Mouse (Mus musculus): Measurements from ENCODE around the gene Cd247. TPM values are rescaled to one million over a fixed set of nuclear protein-coding genes. Genes with fewer than 3 reads are reported as not detected.
A peak's percentile ranks its signal among the peaks of the same experiment; 100 is the strongest.

Cd247 gene
- polyA plus RNA-seq, 1 experiment from 2014 or later: 12.8 TPM

DNA sequence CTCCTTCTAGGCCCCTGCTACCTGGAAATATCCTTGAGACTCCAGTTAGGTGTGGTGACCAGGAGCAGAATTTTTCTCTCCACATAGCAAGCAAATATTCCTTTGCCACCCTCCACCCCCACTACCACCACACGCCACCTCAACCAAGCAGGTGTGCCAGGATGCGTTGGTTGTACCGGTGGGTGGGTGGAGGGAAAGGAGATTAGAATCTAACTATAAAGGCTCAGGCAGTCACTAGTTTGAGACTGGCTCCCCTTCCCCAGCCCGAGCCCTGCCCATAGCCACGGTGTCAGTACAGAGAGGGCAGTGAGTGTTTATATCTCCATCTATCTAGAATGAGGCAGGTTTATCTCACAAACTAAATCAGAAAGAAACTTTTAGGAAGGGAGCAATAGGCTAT, 39.7 kb downstream of the Cd247 start:
- no peaks in the 10 kb centered on the region for H3K4me1 ChIP-seq (ENCODE audit: control insufficient read depth, insufficient read depth, low read length)
- no peak overlapping the region for H3K27ac ChIP-seq (ENCODE audit: low read length)
- no peaks in the 10 kb centered on the region for H3K36me3 ChIP-seq (ENCODE audit: control insufficient read depth, insufficient read depth)
- no peak overlapping the region for H3K4me3 ChIP-seq (ENCODE audit: low read length)
- ATAC-seq (replicated peaks; ENCODE audit: extremely low read depth, insufficient read depth, low FRiP score): 0 out of 2 replicates have a peak, but pooled peaks have one; percentile 53
- no peak overlapping the region for H3K4me2 ChIP-seq (ENCODE audit: low read depth, low read length)
- no peaks in the 10 kb centered on the region for H3K9me3 ChIP-seq (replicated peaks; ENCODE audit: control insufficient read depth, low read length)
- no peaks in the 10 kb centered on the region for H3K27me3 ChIP-seq (ENCODE audit: control insufficient read depth, insufficient read depth, low read length)
- 76% methylated on average over 5 of the region's 5 CpGs for WGBS
- no peak overlapping the region for H3K9ac ChIP-seq (ENCODE audit: low read length)

GRCm38 (mm10) chr1:165828615-165829014, 40.1 kb downstream of the Cd247 start:
- Histone ChIP-seq H3K4me3 (ENCODE audit: low read length) (no peak overlapping the region), H3K4me2 (ENCODE audit: low read depth, low read length) (no peak overlapping the region), H3K27me3 (ENCODE audit: control insufficient read depth, insufficient read depth, low read length) (no peaks in the 10 kb centered on the region), H3K36me3 (ENCODE audit: control insufficient read depth, insufficient read depth) (no peaks in the 10 kb centered on the region), H3K27ac (ENCODE audit: low read length) (0 out of 2 replicates have a peak overlapping the region, but pooled peaks have one; percentile 16), H3K9me3 (replicated peaks; ENCODE audit: control insufficient read depth, low read length) (no peaks in the 10 kb centered on the region), H3K4me1 (ENCODE audit: control insufficient read depth, insufficient read depth, low read length) (no peaks in the 10 kb centered on the region), H3K9ac (ENCODE audit: low read length) (no peak overlapping the region)
- WGBS: 76% methylated on average over 6 of the region's 6 CpGs
- ATAC-seq (replicated peaks; ENCODE audit: extremely low read depth, insufficient read depth, low FRiP score): 0 out of 2 replicates have a peak, but pooled peaks have one; percentile 29

DNA sequence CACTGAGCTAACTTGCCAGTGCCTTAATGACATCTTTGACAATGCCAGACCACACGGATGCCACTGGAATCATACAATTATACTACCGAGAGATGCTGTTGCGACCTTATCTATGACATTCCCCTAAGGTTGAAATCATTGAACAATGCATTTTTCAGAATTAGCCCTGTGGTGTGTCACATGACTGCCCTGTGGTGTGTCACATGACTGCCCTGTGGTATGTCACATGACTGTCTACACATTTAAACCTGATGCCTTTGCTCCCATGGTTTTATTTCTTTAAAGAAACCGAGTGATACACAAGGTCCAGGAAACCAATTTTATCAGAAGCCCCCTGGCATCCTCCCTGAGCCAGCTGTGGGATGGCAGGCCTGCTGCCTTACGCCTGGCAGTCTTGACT, 41.4 kb downstream of the Cd247 start:
- Histone ChIP-seq H3K27ac (ENCODE audit: low read length) (no peak overlapping the region), H3K36me3 (ENCODE audit: control insufficient read depth, insufficient read depth) (no peaks in the 10 kb centered on the region), H3K27me3 (ENCODE audit: control insufficient read depth, insufficient read depth, low read length) (no peaks in the 10 kb centered on the region), H3K4me1 (ENCODE audit: control insufficient read depth, insufficient read depth, low read length) (no peaks in the 10 kb centered on the region; the same call in 1 of the 2 replicates), H3K9me3 (replicated peaks; ENCODE audit: control insufficient read depth, low read length) (no peaks in the 10 kb centered on the region), H3K4me2 (ENCODE audit: low read depth, low read length) (no peak overlapping the region), H3K4me3 (ENCODE audit: low read length) (no peak overlapping the region), H3K9ac (ENCODE audit: low read length) (no peak overlapping the region)
- 78% methylated on average over 5 of the region's 5 CpGs for WGBS
- no peak for ATAC-seq (replicated peaks; ENCODE audit: extremely low read depth, insufficient read depth, low FRiP score)

- no peak overlapping the region for H3K4me3 ChIP-seq (ENCODE audit: low read length)
- H3K9me3 ChIP-seq (replicated peaks; ENCODE audit: control insufficient read depth, low read length): no peaks in the 10 kb centered on the region
- H3K27ac ChIP-seq (ENCODE audit: low read length): no peak overlapping the region
- H3K36me3 ChIP-seq (ENCODE audit: control insufficient read depth, insufficient read depth): no peaks in the 10 kb centered on the region
- peaks cover 21% of the 10 kb centered on the region for H3K4me1 ChIP-seq (ENCODE audit: control insufficient read depth, insufficient read depth, low read length)
- no peak overlapping the region for H3K4me2 ChIP-seq (ENCODE audit: low read depth, low read length)
- ATAC-seq (replicated peaks; ENCODE audit: extremely low read depth, insufficient read depth, low FRiP score): no peak
- WGBS: 30% methylated on average over 4 of the region's 4 CpGs
- no peak overlapping the region for H3K9ac ChIP-seq (ENCODE audit: low read length)
- peaks cover 2% of the 10 kb centered on the region; the same call in 1 of the 2 replicates for H3K27me3 ChIP-seq (ENCODE audit: control insufficient read depth, insufficient read depth, low read length)
These were observed 44.8 kb downstream of the Cd247 start for GRCm38 (mm10) chr1:165833244-165833643.

DNA sequence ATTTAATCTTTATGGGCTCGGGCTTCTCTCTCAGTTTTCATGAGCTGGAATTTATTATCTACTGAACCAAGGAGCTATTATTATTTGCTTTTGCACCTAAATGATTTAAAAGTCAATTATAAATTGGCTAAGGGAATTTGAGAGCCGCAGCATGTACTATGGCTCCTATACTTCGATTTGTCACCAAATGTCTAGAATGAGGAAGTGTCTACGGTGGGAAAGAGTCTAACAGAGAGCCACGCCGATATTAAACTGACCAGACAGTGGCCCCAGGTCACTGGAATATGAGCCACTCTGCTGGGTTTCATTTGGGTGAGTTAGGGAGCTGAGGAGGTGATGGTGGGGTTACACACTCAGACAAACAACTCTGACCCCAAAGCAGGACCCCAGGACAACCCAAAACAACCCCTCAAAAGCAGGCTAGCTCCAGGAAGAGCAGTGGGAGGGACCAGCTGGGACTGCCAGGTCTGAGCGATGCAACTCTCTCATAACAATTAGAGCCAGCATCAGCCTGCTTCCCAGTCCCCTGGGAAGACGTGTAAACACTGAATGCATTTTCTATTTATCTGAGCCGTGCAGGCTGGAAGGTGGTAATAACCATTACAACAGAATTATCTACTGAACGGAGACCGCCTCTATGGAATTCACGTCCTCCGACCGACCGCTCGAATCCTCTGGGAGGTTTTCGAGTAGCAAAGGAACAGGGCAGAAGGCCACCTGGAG, 45.6 kb downstream of the Cd247 start:
- peaks cover 21% of the 10 kb centered on the region for H3K4me1 ChIP-seq (ENCODE audit: control insufficient read depth, insufficient read depth, low read length)
- no peak for ATAC-seq (replicated peaks; ENCODE audit: extremely low read depth, insufficient read depth, low FRiP score)
- 40% methylated on average over 17 of the region's 17 CpGs for WGBS
- H3K9ac ChIP-seq (ENCODE audit: low read length): no peak overlapping the region
- H3K27me3 ChIP-seq (ENCODE audit: control insufficient read depth, insufficient read depth, low read length): peaks cover 2% of the 10 kb centered on the region; the same call in 1 of the 2 replicates
- no peaks in the 10 kb centered on the region for H3K9me3 ChIP-seq (replicated peaks; ENCODE audit: control insufficient read depth, low read length)
- peak overlapping the region; percentile 17 for H3K4me2 ChIP-seq (ENCODE audit: low read depth, low read length)
- no peak overlapping the region for H3K4me3 ChIP-seq (ENCODE audit: low read length)
- no peaks in the 10 kb centered on the region for H3K36me3 ChIP-seq (ENCODE audit: control insufficient read depth, insufficient read depth)
- H3K27ac ChIP-seq (ENCODE audit: low read length): no peak overlapping the region

DNA sequence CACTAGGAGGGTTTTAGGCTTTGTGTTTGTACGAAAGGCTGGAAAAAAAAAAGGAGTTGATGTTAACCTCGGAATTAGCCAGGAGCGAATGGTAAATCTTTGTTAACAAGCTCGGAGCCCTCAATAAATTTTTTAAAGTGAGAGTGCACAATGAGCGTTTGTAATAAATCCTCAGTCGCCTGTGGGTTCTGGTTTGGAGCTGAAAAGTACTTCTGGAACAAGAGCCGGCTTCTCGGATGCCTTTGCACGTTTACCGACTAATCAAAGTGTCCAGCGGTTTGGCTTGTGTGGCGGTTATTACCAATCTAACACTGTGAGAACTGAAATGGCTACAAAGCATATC, 46.1 kb downstream of the Cd247 start:
- H3K9me3 ChIP-seq (replicated peaks; ENCODE audit: control insufficient read depth, low read length): no peaks in the 10 kb centered on the region
- H3K4me3 ChIP-seq (ENCODE audit: low read length): no peak overlapping the region
- no peaks in the 10 kb centered on the region for H3K36me3 ChIP-seq (ENCODE audit: control insufficient read depth, insufficient read depth)
- peaks cover 3% of the 10 kb centered on the region; the same call in 1 of the 2 replicates for H3K27me3 ChIP-seq (ENCODE audit: control insufficient read depth, insufficient read depth, low read length)
- ATAC-seq (replicated peaks; ENCODE audit: extremely low read depth, insufficient read depth, low FRiP score): no peak
- 65% methylated on average over 12 of the region's 12 CpGs for WGBS
- H3K4me2 ChIP-seq (ENCODE audit: low read depth, low read length): peak overlapping the region; percentile 17
- no peak overlapping the region for H3K27ac ChIP-seq (ENCODE audit: low read length)
- peaks cover 21% of the 10 kb centered on the region for H3K4me1 ChIP-seq (ENCODE audit: control insufficient read depth, insufficient read depth, low read length)
- H3K9ac ChIP-seq (ENCODE audit: low read length): no peak overlapping the region

- Histone ChIP-seq H3K4me2 (ENCODE audit: low read depth, low read length) (peak overlapping the region; percentile 10; the same call in 1 of the 2 replicates), H3K27ac (ENCODE audit: low read length) (no peak overlapping the region), H3K4me1 (ENCODE audit: control insufficient read depth, insufficient read depth, low read length) (peaks cover 24% of the 10 kb centered on the region), H3K9ac (ENCODE audit: low read length) (no peak overlapping the region), H3K4me3 (ENCODE audit: low read length) (no peak overlapping the region), H3K27me3 (ENCODE audit: control insufficient read depth, insufficient read depth, low read length) (peaks cover 4% of the 10 kb centered on the region; the same call in 1 of the 2 replicates), H3K36me3 (ENCODE audit: control insufficient read depth, insufficient read depth) (no peaks in the 10 kb centered on the region), H3K9me3 (replicated peaks; ENCODE audit: control insufficient read depth, low read length) (no peaks in the 10 kb centered on the region)
- whole genome bisulfite sequencing: 17% methylated on average over 6 of the region's 6 CpGs
- ATAC-seq (replicated peaks; ENCODE audit: extremely low read depth, insufficient read depth, low FRiP score): no peak; the same call in 1 of the 2 replicates
These were observed 48.0 kb downstream of the Cd247 start for GRCm38 (mm10) chr1:165836461-165836860.

- H3K27me3 ChIP-seq (ENCODE audit: control insufficient read depth, insufficient read depth, low read length): peaks cover 8% of the 10 kb centered on the region
- peak overlapping the region; percentile 26; the same call in 1 of the 2 replicates for H3K27ac ChIP-seq (ENCODE audit: low read length)
- no peaks in the 10 kb centered on the region for H3K9me3 ChIP-seq (replicated peaks; ENCODE audit: control insufficient read depth, low read length)
- H3K9ac ChIP-seq (ENCODE audit: low read length): no peak overlapping the region
- no peak for ATAC-seq (replicated peaks; ENCODE audit: extremely low read depth, insufficient read depth, low FRiP score)
- WGBS: 27% methylated on average over 8 of the region's 8 CpGs
- H3K4me1 ChIP-seq (ENCODE audit: control insufficient read depth, insufficient read depth, low read length): peaks cover 24% of the 10 kb centered on the region
- H3K36me3 ChIP-seq (ENCODE audit: control insufficient read depth, insufficient read depth): no peaks in the 10 kb centered on the region
- no peak overlapping the region for H3K4me2 ChIP-seq (ENCODE audit: low read depth, low read length)
- H3K4me3 ChIP-seq (ENCODE audit: low read length): no peak overlapping the region
These were observed 49.1 kb downstream of the Cd247 start for GRCm38 (mm10) chr1:165837546-165837945.

GRCm38 (mm10) chr1:165839201-165839600, 50.7 kb downstream of the Cd247 start:
- WGBS: 77% methylated on average over 4 of the region's 4 CpGs
- H3K4me2 ChIP-seq (ENCODE audit: low read depth, low read length): no peak overlapping the region
- no peak for ATAC-seq (replicated peaks; ENCODE audit: extremely low read depth, insufficient read depth, low FRiP score)
- H3K27ac ChIP-seq (ENCODE audit: low read length): no peak overlapping the region
- no peaks in the 10 kb centered on the region for H3K9me3 ChIP-seq (replicated peaks; ENCODE audit: control insufficient read depth, low read length)
- H3K4me1 ChIP-seq (ENCODE audit: control insufficient read depth, insufficient read depth, low read length): peaks cover 24% of the 10 kb centered on the region
- no peaks in the 10 kb centered on the region for H3K36me3 ChIP-seq (ENCODE audit: control insufficient read depth, insufficient read depth)
- H3K9ac ChIP-seq (ENCODE audit: low read length): no peak overlapping the region
- H3K4me3 ChIP-seq (ENCODE audit: low read length): no peak overlapping the region
- H3K27me3 ChIP-seq (ENCODE audit: control insufficient read depth, insufficient read depth, low read length): peaks cover 13% of the 10 kb centered on the region
